Mouse (Mus musculus): ENCODE measurements around the gene Elovl6. TPM values are rescaled to one million over a fixed set of nuclear protein-coding genes. Genes with fewer than 3 reads are reported as not detected.

The Elovl6 gene
- polyA plus RNA-seq, 1 experiment from 2014 or later, result 12.7 TPM

DNA sequence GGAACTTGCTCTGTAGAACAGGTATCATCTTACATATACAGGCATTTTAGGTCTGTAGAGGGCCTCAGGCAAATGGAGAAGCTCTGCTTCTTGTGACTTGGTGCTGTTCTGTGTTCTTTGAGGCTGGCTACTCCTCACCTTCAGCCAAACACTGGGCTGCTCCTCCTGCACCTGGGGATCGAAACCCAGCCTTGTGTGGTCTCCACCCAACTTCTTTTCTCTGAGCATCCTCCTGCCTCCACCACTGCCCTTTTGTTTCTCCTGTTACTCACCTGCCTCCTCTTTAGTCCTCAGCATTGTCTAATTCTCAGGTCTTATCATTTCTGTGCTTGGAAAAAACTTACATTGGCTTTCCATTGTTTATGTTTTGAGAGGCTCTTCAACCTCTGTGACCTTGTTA, 12.1 kb downstream of the Elovl6 start:
- Histone ChIP-seq H3K27ac (replicated peaks) (no peak overlapping the region), H3K9ac (no peak overlapping the region), H3K4me2 (no peak overlapping the region), H3K9me3 (0 out of 2 replicates have a peak, but pooled peaks cover 3% of the 10 kb centered on the region), H3K4me1 (peaks cover 11% of the 10 kb centered on the region), H3K36me3 (peaks cover 29% of the 10 kb centered on the region), H3K27me3 (replicated peaks) (no peaks in the 10 kb centered on the region), H3K4me3 (no peak overlapping the region)
- ATAC-seq (ENCODE audit: extremely low read depth, insufficient number of reproducible peaks, low FRiP score, low TSS enrichment), result no peak
- 86% methylated on average over 1 of the region's 1 CpGs for WGBS

GRCm38 (mm10) chr3:129545228-129545627, 13.1 kb downstream of the Elovl6 start:
- Histone ChIP-seq H3K36me3 (peaks cover 29% of the 10 kb centered on the region), H3K9ac (no peak overlapping the region), H3K9me3 (0 out of 2 replicates have a peak, but pooled peaks cover 3% of the 10 kb centered on the region), H3K4me2 (no peak overlapping the region), H3K27me3 (replicated peaks) (no peaks in the 10 kb centered on the region), H3K4me1 (peaks cover 16% of the 10 kb centered on the region), H3K4me3 (no peak overlapping the region), H3K27ac (replicated peaks) (no peak overlapping the region)
- no peak for ATAC-seq (ENCODE audit: extremely low read depth, insufficient number of reproducible peaks, low FRiP score, low TSS enrichment)
- WGBS, result 72% methylated on average over 1 of the region's 1 CpGs

DNA sequence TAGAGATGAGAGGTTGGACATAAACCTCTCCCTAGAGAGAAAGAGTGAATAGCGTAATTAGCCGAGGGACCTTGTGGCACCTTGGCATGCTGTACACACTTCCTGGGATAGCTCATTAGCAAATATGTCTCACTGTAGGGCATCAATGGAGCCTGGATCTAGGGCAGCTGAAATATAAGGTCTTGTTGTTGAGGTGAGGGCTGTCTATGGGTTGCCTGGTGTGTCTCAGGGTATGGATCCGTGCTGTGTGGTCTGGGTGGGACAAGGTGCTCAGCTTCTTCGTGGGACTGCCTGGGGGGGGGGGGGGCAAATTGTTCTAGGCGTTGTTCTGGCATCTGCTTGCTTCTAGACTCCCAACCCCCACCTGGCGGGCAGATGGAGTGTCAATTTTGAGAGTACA, 13.6 kb downstream of the Elovl6 start:
- Histone ChIP-seq H3K4me1 (peaks cover 16% of the 10 kb centered on the region), H3K4me2 (no peak overlapping the region), H3K27ac (replicated peaks) (no peak overlapping the region), H3K4me3 (no peak overlapping the region), H3K27me3 (replicated peaks) (no peaks in the 10 kb centered on the region), H3K36me3 (peaks cover 29% of the 10 kb centered on the region), H3K9ac (no peak overlapping the region), H3K9me3 (0 out of 2 replicates have a peak, but pooled peaks cover 3% of the 10 kb centered on the region)
- no peak for ATAC-seq (ENCODE audit: extremely low read depth, insufficient number of reproducible peaks, low FRiP score, low TSS enrichment)
- WGBS, result 85% methylated on average over 6 of the region's 6 CpGs

DNA sequence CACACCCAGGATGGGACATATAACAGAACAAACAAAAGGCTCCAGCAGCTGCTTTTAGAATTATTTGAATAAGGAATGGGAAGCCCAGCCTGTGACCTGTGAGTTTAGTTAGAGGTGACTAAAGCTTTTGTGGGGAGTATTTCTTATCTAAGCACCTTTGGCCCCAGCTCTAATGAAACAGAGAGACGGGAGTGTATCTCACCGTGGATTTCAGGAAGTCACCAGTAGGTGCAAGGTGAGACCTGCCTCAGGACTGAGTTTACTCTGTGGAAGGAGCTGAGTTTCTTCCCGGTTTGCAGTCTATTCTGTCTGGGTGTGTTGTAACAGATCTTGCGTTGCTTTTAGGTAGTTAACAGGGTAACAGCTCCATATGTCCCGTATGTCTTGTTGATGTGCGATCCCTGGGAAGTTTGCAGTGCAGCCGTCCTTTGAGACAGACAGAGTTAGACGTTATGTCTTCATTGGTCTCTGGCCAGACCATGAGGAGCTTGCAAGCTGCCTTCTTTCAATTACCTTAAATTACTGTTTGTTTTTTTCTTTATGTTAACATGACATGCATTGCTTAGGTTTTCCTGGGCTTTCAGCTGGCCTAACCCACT, 15.8 kb downstream of the Elovl6 start:
- Histone ChIP-seq H3K9me3 (0 out of 2 replicates have a peak, but pooled peaks cover 3% of the 10 kb centered on the region), H3K4me2 (no peak overlapping the region), H3K4me3 (no peak overlapping the region), H3K36me3 (peaks cover 10% of the 10 kb centered on the region), H3K27ac (replicated peaks) (no peak overlapping the region), H3K4me1 (peaks cover 30% of the 10 kb centered on the region), H3K9ac (no peak overlapping the region; the same call in 1 of the 2 replicates), H3K27me3 (replicated peaks) (no peaks in the 10 kb centered on the region)
- ATAC-seq (ENCODE audit: extremely low read depth, insufficient number of reproducible peaks, low FRiP score, low TSS enrichment), result no peak
- 51% methylated on average over 8 of the region's 8 CpGs for WGBS

GRCm38 (mm10) chr3:129548760-129549159, 16.6 kb downstream of the Elovl6 start:
- Histone ChIP-seq H3K4me1 (peaks cover 30% of the 10 kb centered on the region), H3K36me3 (peaks cover 3% of the 10 kb centered on the region; the same call in 1 of the 2 replicates), H3K9me3 (no peaks in the 10 kb centered on the region), H3K9ac (no peak overlapping the region), H3K4me3 (no peak overlapping the region), H3K4me2 (no peak overlapping the region), H3K27ac (replicated peaks) (no peak overlapping the region), H3K27me3 (replicated peaks) (no peaks in the 10 kb centered on the region)
- 78% methylated on average over 8 of the region's 8 CpGs for WGBS
- ATAC-seq (ENCODE audit: extremely low read depth, insufficient number of reproducible peaks, low FRiP score, low TSS enrichment), result no peak

DNA sequence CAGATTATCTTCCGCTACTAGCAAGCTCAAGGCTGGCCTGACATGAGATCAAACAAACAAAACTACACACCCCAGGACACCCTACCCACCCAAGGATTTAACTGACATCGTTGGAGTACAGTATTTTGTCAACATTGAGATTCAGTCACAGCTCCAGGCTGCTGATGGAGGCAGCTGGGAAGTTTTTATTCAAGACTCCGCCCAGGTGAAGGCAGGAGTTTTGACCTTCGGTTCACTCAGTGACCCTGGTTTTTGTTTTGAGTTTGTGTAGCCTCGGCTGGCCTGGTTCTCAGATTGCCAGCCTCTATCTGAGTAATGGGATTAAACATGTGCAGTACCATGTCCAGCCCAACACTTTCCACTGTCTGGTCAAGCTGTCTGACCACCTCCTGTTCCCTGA, 17.4 kb downstream of the Elovl6 start:
- H3K4me1 ChIP-seq, result peaks cover 30% of the 10 kb centered on the region
- 58% methylated on average over 5 of the region's 5 CpGs for WGBS
- H3K9me3 ChIP-seq, result no peaks in the 10 kb centered on the region
- H3K27me3 ChIP-seq (replicated peaks), result no peaks in the 10 kb centered on the region
- H3K36me3 ChIP-seq, result no peaks in the 10 kb centered on the region
- no peak overlapping the region for H3K4me3 ChIP-seq
- H3K27ac ChIP-seq (replicated peaks), result no peak overlapping the region
- H3K4me2 ChIP-seq, result no peak overlapping the region
- ATAC-seq (ENCODE audit: extremely low read depth, insufficient number of reproducible peaks, low FRiP score, low TSS enrichment), result no peak
- no peak overlapping the region for H3K9ac ChIP-seq

DNA sequence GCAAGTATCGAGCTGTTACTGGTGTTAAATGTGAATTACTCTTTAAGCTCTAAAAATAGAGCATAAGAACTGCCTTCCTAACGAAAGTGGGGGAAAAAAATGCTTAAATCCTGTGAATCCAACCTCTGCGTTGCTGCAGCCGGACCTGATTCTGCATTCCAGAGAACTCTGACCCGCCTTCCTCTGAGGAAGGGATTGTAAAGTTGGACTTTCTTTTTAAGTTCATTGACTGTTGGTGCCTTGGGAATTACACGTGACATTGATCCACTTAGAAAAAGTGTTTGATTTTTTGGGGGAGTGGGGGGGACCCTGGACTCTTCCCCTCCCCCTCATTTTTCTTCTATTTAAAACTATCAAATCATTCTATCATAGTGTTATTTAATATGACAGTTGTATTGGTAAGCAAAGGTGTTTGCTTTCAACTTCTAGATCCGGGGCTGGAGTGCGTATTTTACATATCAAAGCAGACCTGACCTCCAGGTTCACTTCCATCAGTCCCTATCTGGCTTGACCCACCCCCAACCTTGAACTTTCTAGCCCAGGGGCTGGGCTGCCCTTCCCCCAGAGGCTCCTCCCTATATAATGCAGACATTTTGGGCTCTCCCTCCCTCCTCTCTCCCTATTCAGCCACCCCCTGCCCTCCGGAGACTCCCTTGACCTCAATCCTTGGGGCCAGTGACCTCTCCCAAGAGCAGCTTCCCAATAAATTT, 19.6 kb downstream of the Elovl6 start:
- H3K4me2 ChIP-seq, result no peak overlapping the region
- H3K27me3 ChIP-seq (replicated peaks), result no peaks in the 10 kb centered on the region
- no peaks in the 10 kb centered on the region for H3K36me3 ChIP-seq
- H3K9me3 ChIP-seq, result no peaks in the 10 kb centered on the region
- no peak overlapping the region for H3K9ac ChIP-seq
- H3K4me1 ChIP-seq, result peaks cover 30% of the 10 kb centered on the region
- WGBS, result 58% methylated on average over 9 of the region's 9 CpGs
- ATAC-seq (ENCODE audit: extremely low read depth, insufficient number of reproducible peaks, low FRiP score, low TSS enrichment), result no peak
- H3K27ac ChIP-seq (replicated peaks), result no peak overlapping the region
- no peak overlapping the region for H3K4me3 ChIP-seq

DNA sequence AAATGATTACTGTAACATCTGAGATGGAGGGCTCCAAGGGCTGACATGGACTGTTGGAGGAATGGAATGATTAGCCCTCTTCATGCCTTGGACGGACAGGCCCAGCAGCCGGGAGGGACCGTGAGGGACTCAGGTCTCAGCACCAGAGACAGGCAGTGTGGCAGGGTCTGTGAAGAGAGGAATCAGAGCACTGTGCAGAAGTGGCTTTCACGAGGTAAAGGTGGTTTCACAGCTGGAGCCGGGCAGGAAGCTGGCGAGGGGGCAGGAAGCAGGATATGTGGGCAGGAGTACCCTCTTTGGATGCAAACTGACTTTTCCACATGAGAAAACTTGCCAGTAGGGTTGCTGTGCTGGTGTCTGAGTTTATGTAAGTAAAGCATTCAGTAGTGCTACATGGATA, 20.2 kb downstream of the Elovl6 start:
- Histone ChIP-seq H3K36me3 (no peaks in the 10 kb centered on the region), H3K4me3 (no peak overlapping the region), H3K4me2 (no peak overlapping the region), H3K27ac (replicated peaks) (no peak overlapping the region), H3K9ac (no peak overlapping the region), H3K4me1 (peaks cover 29% of the 10 kb centered on the region), H3K27me3 (replicated peaks) (no peaks in the 10 kb centered on the region), H3K9me3 (no peaks in the 10 kb centered on the region)
- WGBS, result 72% methylated on average over 6 of the region's 6 CpGs
- no peak for ATAC-seq (ENCODE audit: extremely low read depth, insufficient number of reproducible peaks, low FRiP score, low TSS enrichment)

DNA sequence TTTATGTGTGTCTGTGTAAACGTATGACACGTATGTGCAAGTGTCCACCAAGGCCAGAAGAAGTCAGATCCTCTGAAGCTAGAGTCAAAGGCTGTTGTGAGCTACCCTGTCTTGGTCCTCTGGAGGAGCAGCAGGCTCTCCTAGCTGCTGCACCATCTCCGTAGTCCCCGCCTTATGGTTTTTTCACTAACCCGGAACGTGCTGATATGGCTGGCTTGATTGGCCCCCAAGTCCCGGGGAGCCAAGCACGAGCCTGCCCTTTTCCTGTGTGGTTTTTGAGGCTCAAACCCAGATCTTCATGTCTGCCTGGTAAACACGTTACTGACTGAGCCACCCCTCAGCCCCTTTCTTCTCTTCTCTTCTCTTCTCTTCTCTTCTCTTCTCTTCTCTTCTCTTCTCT, 21.0 kb downstream of the Elovl6 start:
- H3K4me2 ChIP-seq, result no peak overlapping the region
- no peaks in the 10 kb centered on the region for H3K9me3 ChIP-seq
- no peaks in the 10 kb centered on the region for H3K27me3 ChIP-seq (replicated peaks)
- H3K36me3 ChIP-seq, result no peaks in the 10 kb centered on the region
- no peak overlapping the region for H3K4me3 ChIP-seq
- WGBS, result 69% methylated on average over 9 of the region's 9 CpGs
- peaks cover 30% of the 10 kb centered on the region for H3K4me1 ChIP-seq
- H3K27ac ChIP-seq (replicated peaks), result no peak overlapping the region
- no peak for ATAC-seq (ENCODE audit: extremely low read depth, insufficient number of reproducible peaks, low FRiP score, low TSS enrichment)
- no peak overlapping the region for H3K9ac ChIP-seq

DNA sequence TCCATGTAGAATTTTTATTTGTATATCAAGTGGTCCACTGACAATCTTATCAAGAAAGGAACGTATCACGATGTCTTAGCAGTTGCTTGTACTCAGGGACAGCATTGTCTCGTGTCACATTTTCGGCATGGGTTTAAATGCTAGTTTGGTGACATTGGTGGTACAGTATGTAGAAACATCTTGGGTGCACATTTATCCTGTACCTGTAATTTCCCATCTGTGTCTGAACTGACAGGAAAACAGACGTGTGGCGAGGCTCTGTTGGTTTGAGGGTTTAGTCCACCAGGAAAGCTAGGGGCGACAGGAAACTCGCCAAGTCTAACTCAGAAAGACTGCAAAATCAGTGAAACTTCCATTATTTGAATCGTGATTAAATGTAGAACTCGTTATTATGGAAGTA, 21.5 kb downstream of the Elovl6 start:
- Histone ChIP-seq H3K4me3 (no peak overlapping the region), H3K4me1 (peaks cover 35% of the 10 kb centered on the region), H3K27ac (replicated peaks) (no peak overlapping the region), H3K27me3 (replicated peaks) (no peaks in the 10 kb centered on the region), H3K9ac (no peak overlapping the region), H3K4me2 (no peak overlapping the region), H3K9me3 (no peaks in the 10 kb centered on the region), H3K36me3 (no peaks in the 10 kb centered on the region)
- WGBS, result 83% methylated on average over 10 of the region's 10 CpGs
- no peak for ATAC-seq (ENCODE audit: extremely low read depth, insufficient number of reproducible peaks, low FRiP score, low TSS enrichment)

DNA sequence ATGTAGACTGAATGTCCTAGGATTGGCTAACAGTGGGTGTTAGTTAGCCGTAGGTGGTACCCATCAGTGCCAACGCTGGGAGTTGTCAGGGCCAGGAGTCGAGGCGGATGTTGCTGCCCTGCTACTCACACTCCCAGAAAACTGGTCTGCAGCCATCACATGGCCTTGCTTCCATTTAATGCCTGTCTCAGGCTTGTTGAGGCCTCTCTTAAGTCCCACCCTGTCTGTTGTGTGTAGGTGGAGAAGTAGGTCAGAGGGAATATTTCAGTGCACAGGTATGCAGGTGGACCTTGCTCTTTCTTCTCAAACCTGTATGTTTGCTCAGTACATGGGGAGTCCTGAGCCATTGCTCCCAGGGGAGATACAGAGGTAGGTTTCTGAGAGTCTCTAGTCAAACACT, 22.3 kb downstream of the Elovl6 start:
- no peak overlapping the region for H3K9ac ChIP-seq
- ATAC-seq (ENCODE audit: extremely low read depth, insufficient number of reproducible peaks, low FRiP score, low TSS enrichment), result no peak
- no peaks in the 10 kb centered on the region for H3K9me3 ChIP-seq

GRCm38 (mm10) chr3:129557048-129557447, 24.9 kb downstream of the Elovl6 start:
- Histone ChIP-seq H3K4me1 (peaks cover 24% of the 10 kb centered on the region), H3K27me3 (replicated peaks) (no peaks in the 10 kb centered on the region), H3K4me2 (no peak overlapping the region), H3K4me3 (no peak overlapping the region), H3K9me3 (no peaks in the 10 kb centered on the region), H3K36me3 (0 out of 2 replicates have a peak, but pooled peaks cover 2% of the 10 kb centered on the region), H3K9ac (no peak overlapping the region), H3K27ac (replicated peaks) (no peak overlapping the region)
- ATAC-seq (ENCODE audit: extremely low read depth, insufficient number of reproducible peaks, low FRiP score, low TSS enrichment), result no peak
- 75% methylated on average over 9 of the region's 9 CpGs for WGBS

More for the DNA sequence above, 22.3 kb downstream of the Elovl6 start:
- 84% methylated on average over 4 of the region's 4 CpGs for WGBS
- Histone ChIP-seq H3K4me3 (no peak overlapping the region), H3K4me2 (no peak overlapping the region), H3K4me1 (peaks cover 38% of the 10 kb centered on the region), H3K27ac (replicated peaks) (no peak overlapping the region), H3K27me3 (replicated peaks) (no peaks in the 10 kb centered on the region), H3K36me3 (no peaks in the 10 kb centered on the region)
